Mouse (Mus musculus): ENCODE results near the gene Copg2.

Copg2 gene

GRCm38 (mm10) chr6:30896195-30896985, at the start of gene Copg2:
Gene Copg2, minus strand, starts transcription at chr6:30896794.
- ATAC-seq (ENCODE audit: insufficient number of reproducible peaks, low FRiP score, low TSS enrichment) = peak; percentile 96

GRCm38 (mm10) chr6:30939264-30939663, 42.7 kb upstream of the Copg2 start:
- no peak for ATAC-seq (ENCODE audit: insufficient number of reproducible peaks, low FRiP score, low TSS enrichment)

GRCm38 (mm10) chr6:30922821-30923220, 26.2 kb upstream of the Copg2 start:
- ATAC-seq (ENCODE audit: insufficient number of reproducible peaks, low FRiP score, low TSS enrichment) = no peak

- no peak for ATAC-seq (ENCODE audit: insufficient number of reproducible peaks, low FRiP score, low TSS enrichment)
These were observed 25.2 kb upstream of the Copg2 start for GRCm38 (mm10) chr6:30921826-30922225.

GRCm38 (mm10) chr6:30920834-30921675, 24.5 kb upstream of the Copg2 start:
- no peak for ATAC-seq (ENCODE audit: insufficient number of reproducible peaks, low FRiP score, low TSS enrichment)

- ATAC-seq (ENCODE audit: insufficient number of reproducible peaks, low FRiP score, low TSS enrichment) = no peak
These were observed 18.9 kb upstream of the Copg2 start, which contains the start of gene Tsga13 for GRCm38 (mm10) chr6:30915473-30915872. Gene Tsga13, minus strand, starts transcription at chr6:30915573.

GRCm38 (mm10) chr6:30907970-30908369, 11.4 kb upstream of the Copg2 start:
- no peak for ATAC-seq (ENCODE audit: insufficient number of reproducible peaks, low FRiP score, low TSS enrichment)

- ATAC-seq (ENCODE audit: insufficient number of reproducible peaks, low FRiP score, low TSS enrichment) = no peak
These were observed 8.3 kb upstream of the Copg2 start for GRCm38 (mm10) chr6:30904911-30905310.

GRCm38 (mm10) chr6:30904033-30904432, 7.4 kb upstream of the Copg2 start:
- ATAC-seq (ENCODE audit: insufficient number of reproducible peaks, low FRiP score, low TSS enrichment) = no peak

GRCm38 (mm10) chr6:30897520-30897919, 926 bp upstream of the Copg2 start:
- ATAC-seq (ENCODE audit: insufficient number of reproducible peaks, low FRiP score, low TSS enrichment) = no peak

GRCm38 (mm10) chr6:30896986-30897327, 363 bp upstream of the Copg2 start:
- no peak; the same call in 1 of the 2 replicates for ATAC-seq (ENCODE audit: insufficient number of reproducible peaks, low FRiP score, low TSS enrichment)

GRCm38 (mm10) chr6:30895819-30896194, 787 bp downstream of the Copg2 start:
- peak; percentile 22; the same call in 1 of the 2 replicates for ATAC-seq (ENCODE audit: insufficient number of reproducible peaks, low FRiP score, low TSS enrichment)

GRCm38 (mm10) chr6:30893081-30893480, 3.5 kb downstream of the Copg2 start:
- no peak for ATAC-seq (ENCODE audit: insufficient number of reproducible peaks, low FRiP score, low TSS enrichment)

- no peak for ATAC-seq (ENCODE audit: insufficient number of reproducible peaks, low FRiP score, low TSS enrichment)
These were observed 4.8 kb downstream of the Copg2 start for GRCm38 (mm10) chr6:30891761-30892160.

- no peak for ATAC-seq (ENCODE audit: insufficient number of reproducible peaks, low FRiP score, low TSS enrichment)
These were observed 11.7 kb downstream of the Copg2 start for GRCm38 (mm10) chr6:30884856-30885255.

GRCm38 (mm10) chr6:30883491-30883890, 13.1 kb downstream of the Copg2 start:
- peak; percentile 90 for ATAC-seq (ENCODE audit: insufficient number of reproducible peaks, low FRiP score, low TSS enrichment)

GRCm38 (mm10) chr6:30876661-30877060, 19.9 kb downstream of the Copg2 start:
- no peak for ATAC-seq (ENCODE audit: insufficient number of reproducible peaks, low FRiP score, low TSS enrichment)

- no peak for ATAC-seq (ENCODE audit: insufficient number of reproducible peaks, low FRiP score, low TSS enrichment)
These were observed 30.1 kb downstream of the Copg2 start for GRCm38 (mm10) chr6:30866501-30866900.

GRCm38 (mm10) chr6:30865031-30865678, 31.4 kb downstream of the Copg2 start:
- ATAC-seq (ENCODE audit: insufficient number of reproducible peaks, low FRiP score, low TSS enrichment) = no peak

- ATAC-seq (ENCODE audit: insufficient number of reproducible peaks, low FRiP score, low TSS enrichment) = no peak
These were observed 40.6 kb downstream of the Copg2 start for GRCm38 (mm10) chr6:30855956-30856355.

GRCm38 (mm10) chr6:30855205-30855604, 41.4 kb downstream of the Copg2 start:
- ATAC-seq (ENCODE audit: insufficient number of reproducible peaks, low FRiP score, low TSS enrichment) = no peak
